Mouse (Mus musculus): Measurements from ENCODE around the gene Ankrd55.

- TF ChIP-seq GATA1 (IDR thresholded peaks at IDR 0.05; ENCODE audit: borderline replicate concordance, low read length) (no peak), FLI1 (IDR thresholded peaks at IDR 0.05; ENCODE audit: low read length) (no peak)
These were observed 67.7 kb downstream of the Ankrd55 start for GRCm38 (mm10) chr13:112355794-112356486.
